Mouse (Mus musculus) embryonic facial prominence, embryonic 11.5 days (tissue): ENCODE data around the gene Krt19. TPM values are rescaled to one million over a fixed set of nuclear protein-coding genes. Genes with fewer than 3 reads are reported as not detected.

ENCODE experiments used
- ATAC-seq: fragments of 200-750 bp; cut with Nextera tagmentation; replicated peaks from 2 replicates; pipeline ENCODE4 v1.8.0; 2017; ENCODE audit warnings: low read depth; ENCODE audit not compliant: insufficient number of reproducible peaks, low FRiP score, low TSS enrichment
- DNase-seq: peaks from one replicate; pipeline ENCODE4 v3.0.0-alpha.2; 2015; ENCODE audit warnings: low spot score
- H3K27ac ChIP-seq: fragments of 300-500 bp; sonication (generic); replicated peaks from 2 replicates; pipeline ENCODE4 v1.5.1; 2014; ENCODE audit warnings: mild to moderate bottlenecking, low read depth, low read length, control low read depth
- H3K27me3 ChIP-seq: fragments of 300-500 bp; sonication (generic); 2 replicates; pipeline ENCODE4 v1.6.1; 2014; ENCODE audit warnings: mild to moderate bottlenecking, low read length, moderate library complexity, mixed read lengths; ENCODE audit not compliant: control insufficient read depth, insufficient read depth
- H3K36me3 ChIP-seq: fragments of 300-500 bp; sonication (generic); replicated peaks from 2 replicates; pipeline ENCODE4 v1.6.1; 2014; ENCODE audit warnings: low read depth, mild to moderate bottlenecking, low read length, moderate library complexity, mixed read lengths; ENCODE audit not compliant: control insufficient read depth, insufficient read depth
- H3K4me1 ChIP-seq: fragments of 300-500 bp; sonication (generic); 2 replicates; pipeline ENCODE4 v1.6.1; 2014; ENCODE audit warnings: low read length, mixed read lengths; ENCODE audit not compliant: control insufficient read depth, insufficient read depth
- H3K4me2 ChIP-seq: fragments of 300-500 bp; sonication (generic); 2 replicates; pipeline ENCODE4 v1.6.1; 2014; ENCODE audit warnings: low read depth, mild to moderate bottlenecking, control low read depth, low read length, moderate library complexity
- H3K4me3 ChIP-seq: fragments of 300-500 bp; sonication (generic); 2 replicates; pipeline ENCODE4 v1.5.1; 2014; ENCODE audit warnings: low read depth, low read length, control low read depth
- H3K9ac ChIP-seq: fragments of 300-500 bp; sonication (generic); replicated peaks from 2 replicates; pipeline ENCODE4 v1.6.1; 2014; ENCODE audit warnings: mild to moderate bottlenecking, control low read depth, low read length
- H3K9me3 ChIP-seq: fragments of 300-500 bp; sonication (generic); replicated peaks from 2 replicates; pipeline ENCODE4 v1.6.1; 2016; ENCODE audit warnings: mild to moderate bottlenecking, low read length, inconsistent platforms, mixed read lengths; ENCODE audit not compliant: control insufficient read depth
- WGBS: fragments of 180-500 bp; shearing (Covaris S2); extraction: QIAGEN DNeasy Blood & Tissue Kit; methylation state at CpG from one replicate; pipeline ENCODE4 v1.1.7; 2014; 5-methylcytosine and 5-hydroxymethylcytosine counted together
- polyA plus RNA-seq: library from polyadenylated mRNA; unstranded; fragments of >200 nt; fragmentation: Nextera tagmentation; extraction: Ambion mirVana; gene quantifications from 2 replicates; pipeline ENCODE4 v1.2.1, GENCODE M21; 2014

The Krt19 gene
- polyA plus RNA-seq, 1 experiment from 2014 or later, result 8.0 TPM

DNA sequence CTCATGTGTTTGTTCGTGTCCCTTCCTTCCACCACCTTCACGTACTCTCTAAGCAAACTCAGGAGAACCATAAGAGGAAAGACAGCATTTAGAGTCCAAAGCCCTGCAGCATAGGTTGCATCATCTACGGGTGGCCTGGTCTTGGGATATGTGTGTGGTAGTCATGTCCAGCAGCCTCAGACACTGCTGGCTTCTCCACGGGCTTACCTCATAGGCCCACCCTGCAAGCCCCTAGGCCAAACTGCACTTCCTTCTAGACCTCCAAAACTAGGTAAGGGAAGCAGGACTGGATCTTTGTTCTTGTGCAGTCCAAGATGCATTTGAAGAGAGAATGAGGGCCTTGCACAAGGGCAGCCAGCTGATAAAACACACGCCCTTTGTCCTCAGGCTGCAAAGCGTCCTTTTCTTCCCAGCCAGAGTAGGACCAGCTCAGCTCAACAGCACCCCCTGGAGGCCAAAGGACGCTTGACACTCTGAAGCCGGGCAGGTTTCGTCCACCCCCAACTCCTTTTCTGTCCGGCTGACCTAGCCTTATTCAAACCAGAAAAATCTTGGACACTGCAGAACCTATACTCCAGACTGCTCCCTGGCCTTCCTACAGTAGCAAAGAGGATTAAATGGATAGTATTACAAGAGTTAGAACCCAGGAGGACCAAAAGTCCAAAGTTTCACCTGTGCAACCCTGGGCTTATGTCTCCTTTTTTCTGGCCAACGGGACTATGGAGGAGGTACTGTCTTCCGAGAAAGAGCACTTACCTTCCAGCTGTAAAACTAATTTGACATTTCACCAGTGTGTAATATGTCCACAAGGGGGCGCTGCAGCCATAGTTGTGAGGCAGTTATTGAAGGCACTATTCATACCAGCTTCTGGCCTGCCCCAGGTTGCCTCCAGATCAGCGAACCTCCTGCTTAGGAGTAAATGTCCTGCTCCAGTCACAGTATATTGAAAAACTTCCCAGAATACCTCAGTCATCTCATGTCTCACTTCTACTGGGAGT, 20.6 kb upstream of the Krt19 start:
- no peaks in the 10 kb centered on the region for H3K36me3 ChIP-seq
- no peak overlapping the region for H3K4me2 ChIP-seq
- H3K4me1 ChIP-seq, result no peaks in the 10 kb centered on the region
- no peak overlapping the region for H3K4me3 ChIP-seq
- no peak overlapping the region for H3K27ac ChIP-seq
- peak; percentile 84 for DNase-seq
- no peaks in the 10 kb centered on the region for H3K27me3 ChIP-seq
- ATAC-seq, result peak; percentile 49; the same call in 1 of the 2 replicates
- WGBS, result 30% methylated on average over 14 of the region's 14 CpGs
- H3K9ac ChIP-seq, result no peak overlapping the region
- no peaks in the 10 kb centered on the region for H3K9me3 ChIP-seq

GRCm38 (mm10) chr11:100168071-100168470, 19.6 kb upstream of the Krt19 start:
- no peak for ATAC-seq
- H3K9me3 ChIP-seq, result no peaks in the 10 kb centered on the region

DNA sequence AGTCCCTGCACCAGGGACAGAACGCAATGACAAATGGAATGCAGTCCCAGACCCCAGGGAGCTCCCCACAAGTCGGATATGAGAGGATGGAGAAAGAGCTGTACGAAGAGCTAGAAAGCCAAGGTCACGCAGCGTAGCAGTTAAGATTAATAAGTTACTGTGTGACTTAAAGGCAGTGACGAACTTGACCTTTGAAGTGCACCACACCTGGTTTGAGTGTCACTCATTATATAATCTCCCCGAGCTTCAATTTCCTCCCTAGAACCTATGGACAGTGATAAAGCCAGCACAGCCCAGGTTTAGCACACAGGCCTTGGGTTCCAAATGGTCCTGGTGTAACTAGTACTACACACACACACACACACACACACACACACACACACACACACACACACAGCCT, 15.9 kb upstream of the Krt19 start:
- WGBS, result 55% methylated on average over 7 of the region's 7 CpGs

More at GRCm38 (mm10) chr11:100168071-100168470, 19.6 kb upstream of the Krt19 start:
- Histone ChIP-seq H3K36me3 (no peaks in the 10 kb centered on the region), H3K4me3 (no peak overlapping the region), H3K27me3 (no peaks in the 10 kb centered on the region), H3K27ac (no peak overlapping the region), H3K4me2 (no peak overlapping the region), H3K4me1 (no peaks in the 10 kb centered on the region), H3K9ac (no peak overlapping the region)
- WGBS, result 74% methylated on average over 8 of the region's 8 CpGs
- no peak for DNase-seq

GRCm38 (mm10) chr11:100157908-100158477, 9.5 kb upstream of the Krt19 start:
- ATAC-seq, result no peak
- Histone ChIP-seq H3K4me1 (no peaks in the 10 kb centered on the region), H3K36me3 (no peaks in the 10 kb centered on the region), H3K4me3 (no peak overlapping the region), H3K9ac (no peak overlapping the region), H3K27ac (no peak overlapping the region), H3K4me2 (no peak overlapping the region), H3K9me3 (no peaks in the 10 kb centered on the region), H3K27me3 (no peaks in the 10 kb centered on the region)
- no peak for DNase-seq
- WGBS, result 51% methylated on average over 6 of the region's 6 CpGs

More for the DNA sequence above, 15.9 kb upstream of the Krt19 start:
- no peak overlapping the region for H3K4me3 ChIP-seq
- DNase-seq (no peak), ATAC-seq (no peak)
- no peak overlapping the region for H3K4me2 ChIP-seq
- H3K9me3 ChIP-seq, result no peaks in the 10 kb centered on the region
- no peaks in the 10 kb centered on the region for H3K4me1 ChIP-seq
- no peaks in the 10 kb centered on the region for H3K36me3 ChIP-seq
- H3K27me3 ChIP-seq, result no peaks in the 10 kb centered on the region
- no peak overlapping the region for H3K9ac ChIP-seq
- H3K27ac ChIP-seq, result no peak overlapping the region

GRCm38 (mm10) chr11:100157331-100157730, 8.9 kb upstream of the Krt19 start:
- DNase-seq (no peak), ATAC-seq (no peak)
- no peak overlapping the region for H3K4me2 ChIP-seq
- no peak overlapping the region for H3K27ac ChIP-seq
- no peaks in the 10 kb centered on the region for H3K36me3 ChIP-seq
- H3K9me3 ChIP-seq, result no peaks in the 10 kb centered on the region
- no peaks in the 10 kb centered on the region for H3K4me1 ChIP-seq
- 78% methylated on average over 3 of the region's 3 CpGs for WGBS
- H3K27me3 ChIP-seq, result no peaks in the 10 kb centered on the region
- H3K4me3 ChIP-seq, result no peak overlapping the region
- no peak overlapping the region for H3K9ac ChIP-seq

DNA sequence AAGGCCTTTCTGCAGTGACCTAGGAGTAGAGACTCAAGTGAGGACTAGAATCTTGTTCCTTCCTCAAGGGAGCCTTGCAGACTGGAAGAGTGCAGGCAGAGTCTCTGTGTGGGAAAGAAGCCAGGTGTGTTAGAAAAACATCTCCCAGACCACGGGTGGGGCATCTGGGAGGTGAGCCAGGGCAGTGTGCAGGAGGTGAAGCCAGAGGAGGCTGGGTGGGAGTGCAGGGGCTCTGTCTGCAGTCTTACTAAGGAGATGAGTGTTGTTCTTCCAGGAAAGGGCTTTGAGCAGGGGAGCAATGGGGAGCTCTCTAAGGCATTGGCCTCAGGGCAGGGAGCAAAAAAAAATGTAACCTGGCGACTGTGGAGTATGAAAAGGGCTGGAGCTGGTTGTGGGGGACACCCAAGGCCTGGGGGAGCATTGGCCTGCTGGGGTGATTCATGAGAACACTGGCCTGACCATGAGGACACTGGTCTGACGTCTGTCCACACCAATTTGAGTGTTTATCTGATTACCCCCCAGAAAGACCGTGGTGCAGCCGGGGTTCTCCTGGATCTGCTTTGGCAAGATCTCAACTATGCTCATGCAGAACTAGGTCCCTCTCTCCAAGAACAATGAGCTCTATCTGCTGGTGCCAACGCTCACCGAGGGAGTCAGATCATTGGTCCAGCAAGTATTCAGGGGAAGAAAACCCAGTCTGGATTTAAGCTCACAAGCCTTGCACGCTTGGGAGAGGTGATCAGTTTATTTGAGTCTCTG, 7.2 kb upstream of the Krt19 start:
- Histone ChIP-seq H3K4me3 (no peak overlapping the region), H3K27me3 (no peaks in the 10 kb centered on the region), H3K4me1 (no peaks in the 10 kb centered on the region), H3K4me2 (no peak overlapping the region), H3K9ac (no peak overlapping the region), H3K36me3 (no peaks in the 10 kb centered on the region), H3K9me3 (no peaks in the 10 kb centered on the region), H3K27ac (no peak overlapping the region)
- 71% methylated on average over 8 of the region's 8 CpGs for WGBS
- no peak for DNase-seq
- no peak for ATAC-seq

- no peaks in the 10 kb centered on the region for H3K9me3 ChIP-seq
- H3K27ac ChIP-seq, result no peak overlapping the region
- no peaks in the 10 kb centered on the region for H3K36me3 ChIP-seq
- H3K9ac ChIP-seq, result no peak overlapping the region
- H3K4me1 ChIP-seq, result no peaks in the 10 kb centered on the region; the same call in 1 of the 2 replicates
- no peak overlapping the region for H3K4me3 ChIP-seq
- H3K4me2 ChIP-seq, result no peak overlapping the region
- WGBS, result 68% methylated on average over 5 of the region's 5 CpGs
- no peak for ATAC-seq
- peaks cover 10% of the 10 kb centered on the region for H3K27me3 ChIP-seq
- DNase-seq, result no peak
Observed at GRCm38 (mm10) chr11:100147566-100148353, 705 bp downstream of the Krt19 start.
